Mouse (Mus musculus) bone marrow macrophage, adult 2 months (primary cell): Measurements from ENCODE around the gene Nectin1.

Experiments used
- CTCF ChIP-seq: IDR thresholded peaks from 2 replicates; pipeline ENCODE4 v1.5.1; 2012; ENCODE audit warnings: low read depth, mild to moderate bottlenecking, low read length, moderate library complexity
- POLR2A ChIP-seq: IDR thresholded peaks from 2 replicates; pipeline ENCODE4 v1.6.1; 2012; ENCODE audit warnings: mild to moderate bottlenecking, low read depth, low read length, borderline replicate concordance

DNA sequence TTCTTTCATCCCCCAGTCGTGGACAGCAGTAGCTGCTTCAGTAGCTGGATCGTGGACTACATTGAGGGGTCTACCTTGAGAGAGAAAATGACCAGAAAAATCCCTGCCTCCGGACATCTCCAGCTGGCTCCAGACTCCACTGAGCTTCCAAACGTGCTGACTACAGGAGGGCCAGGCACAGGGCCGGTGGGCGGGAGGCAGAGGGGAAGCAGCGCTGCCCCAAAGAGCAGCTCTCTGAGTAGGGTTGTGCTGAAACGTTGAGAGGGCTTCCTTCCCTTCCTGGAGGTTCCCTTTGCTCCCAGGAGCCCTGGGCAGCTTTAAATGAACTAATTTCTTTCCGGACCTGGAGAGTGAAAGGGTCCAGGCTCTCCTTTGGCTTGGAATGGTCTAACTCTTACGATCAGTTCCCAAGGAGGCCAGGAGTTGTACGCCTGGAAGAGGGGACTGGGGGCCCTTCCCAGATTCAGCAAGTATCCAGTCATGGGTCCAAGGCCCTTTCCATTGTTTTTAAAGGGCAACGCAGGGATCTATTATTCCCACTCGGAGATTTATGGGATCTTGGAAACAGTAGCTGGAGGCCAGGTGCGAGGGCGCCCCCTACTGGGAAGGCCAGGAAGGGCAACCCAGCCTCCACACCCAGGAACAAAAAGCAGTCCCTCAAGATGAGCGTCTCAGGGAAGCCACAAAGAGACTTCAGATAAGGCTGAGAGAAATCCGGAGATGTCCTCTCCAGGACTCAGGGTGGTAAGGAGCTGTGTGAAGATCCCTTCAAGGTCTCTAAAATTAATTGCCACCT, 102.1 kb downstream of the Nectin1 start:
- peak; percentile 82 for TF ChIP-seq CTCF
- no peak for TF ChIP-seq POLR2A
